Comparison of ENCODE assay signal across 21 mouse cellular contexts in the genomic region with DNA sequence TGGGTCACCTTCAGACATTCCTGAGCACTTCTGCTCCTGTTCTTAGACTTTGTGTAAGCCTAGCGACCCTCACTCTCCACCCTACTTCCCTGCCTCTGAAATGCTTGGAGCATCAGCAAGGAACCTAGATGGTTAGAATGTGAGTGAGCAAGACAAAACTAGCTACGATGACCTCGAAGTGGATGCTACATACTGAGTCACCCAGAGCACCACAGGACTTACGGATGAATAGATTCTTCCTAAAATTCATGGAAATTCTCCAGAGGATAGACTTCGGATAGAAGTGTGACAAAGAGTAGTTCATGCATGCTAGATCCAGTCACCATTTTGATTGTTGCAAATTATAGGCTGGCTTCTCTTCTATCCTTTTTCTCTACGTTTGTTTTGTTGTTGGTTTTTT. TPM values are rescaled to one million over a fixed set of nuclear protein-coding genes. Genes with fewer than 3 reads are reported as not detected.
"Had no signal": no experiment of that assay in that cellular context is flagged by ENCODE, and none has a peak within 500 bp of the region (broad histone marks: within the 10 kb centered on the region; RNA-seq: fewer than 3 reads in every experiment).

No protein-coding gene starts in this region.

- H3K4me1 ChIP-seq: limb, embryonic 10.5 days; liver, embryonic 12.5 days; liver, embryonic 15.5 days; lung, embryonic 15.5 days; midbrain, embryonic 10.5 days; midbrain, embryonic 13.5 days had no signal

- DNase-seq: kidney, postnatal 25 days; layer of hippocampus, adult 9-11 months; liver; lung, adult 18-20 months; lung, postnatal 10 days; lung, postnatal 36 days; thymus, postnatal 36 days had no signal

- H3K36me3 ChIP-seq: limb, embryonic 10.5 days; limb, embryonic 13.5 days; liver, embryonic 12.5 days; liver, embryonic 15.5 days; lung, embryonic 15.5 days; midbrain, embryonic 10.5 days; midbrain, embryonic 13.5 days had no signal

- H3K4me2 ChIP-seq: limb, embryonic 13.5 days; liver, embryonic 12.5 days; liver, embryonic 15.5 days; lung, embryonic 15.5 days; midbrain, embryonic 13.5 days had no signal

- ATAC-seq: liver, embryonic 12.5 days; midbrain, embryonic 13.5 days; midbrain, embryonic 16.5 days had no signal

- H3K4me3 ChIP-seq: layer of hippocampus, adult 2 months; limb, embryonic 10.5 days; limb, embryonic 13.5 days; liver, embryonic 12.5 days; liver, embryonic 15.5 days; lung, embryonic 15.5 days; megakaryocyte, embryonic 14.5 days; midbrain, embryonic 10.5 days; midbrain, embryonic 13.5 days; myocyte had no signal

- H3K9ac ChIP-seq: limb, embryonic 13.5 days; liver, embryonic 12.5 days; liver, embryonic 15.5 days; lung, embryonic 15.5 days; midbrain, embryonic 13.5 days had no signal

- H3K27ac ChIP-seq: kidney, postnatal 0 days; layer of hippocampus, adult 2 months; limb, embryonic 10.5 days; limb, embryonic 13.5 days; liver, embryonic 12.5 days; liver, embryonic 15.5 days; lung, embryonic 15.5 days; midbrain, embryonic 10.5 days; midbrain, embryonic 13.5 days; stomach, postnatal 0 days had no signal

- H3K9me3 ChIP-seq: limb, embryonic 10.5 days; limb, embryonic 13.5 days; liver, embryonic 12.5 days; liver, embryonic 15.5 days; lung, embryonic 15.5 days; midbrain, embryonic 10.5 days; midbrain, embryonic 13.5 days had no signal

- H3K27me3 ChIP-seq: limb, embryonic 13.5 days; liver, embryonic 12.5 days; liver, embryonic 15.5 days; lung, embryonic 15.5 days; megakaryocyte, embryonic 14.5 days; midbrain, embryonic 13.5 days had no signal

RNA-seq across cellular contexts. Expression of gene Ptgs2, which starts 30.2 kb away (rescaled TPM):
- polyA plus RNA-seq: limb, embryonic 10.5 days; liver, embryonic 15.5 days; midbrain, embryonic 13.5 days; neural tube, embryonic 11.5 days had no signal
